Mouse (Mus musculus) frontal cortex, postnatal 14 days (tissue): ENCODE results near the gene Scn11a.

Experiments
- DNase-seq, 2 experiments: peaks; one replicate each; pipeline ENCODE4 v3.0.0; 2022; ENCODE audit warnings: low spot score in 2 of 2

Scn11a gene

DNA sequence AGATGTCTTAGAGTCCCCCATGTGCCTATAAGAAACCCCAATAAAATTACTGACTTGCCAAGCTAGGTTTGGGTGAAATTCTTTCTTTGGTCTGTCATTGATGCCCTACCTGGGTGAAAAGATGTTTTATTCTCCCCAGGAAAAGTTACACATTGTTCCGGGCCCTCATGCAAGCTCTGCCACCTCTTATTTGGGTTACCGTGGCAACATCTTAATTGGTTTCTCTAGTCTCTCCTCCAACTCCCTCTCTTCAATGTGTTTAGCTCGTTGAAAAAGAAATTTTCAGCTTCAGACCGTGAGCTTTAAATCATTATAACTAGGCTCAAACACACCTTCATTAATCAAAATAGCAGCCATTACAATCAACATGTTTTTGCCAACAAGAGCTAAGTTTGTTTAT is 28.5 kb downstream of the Scn11a start:
- no peak for DNase-seq

DNA sequence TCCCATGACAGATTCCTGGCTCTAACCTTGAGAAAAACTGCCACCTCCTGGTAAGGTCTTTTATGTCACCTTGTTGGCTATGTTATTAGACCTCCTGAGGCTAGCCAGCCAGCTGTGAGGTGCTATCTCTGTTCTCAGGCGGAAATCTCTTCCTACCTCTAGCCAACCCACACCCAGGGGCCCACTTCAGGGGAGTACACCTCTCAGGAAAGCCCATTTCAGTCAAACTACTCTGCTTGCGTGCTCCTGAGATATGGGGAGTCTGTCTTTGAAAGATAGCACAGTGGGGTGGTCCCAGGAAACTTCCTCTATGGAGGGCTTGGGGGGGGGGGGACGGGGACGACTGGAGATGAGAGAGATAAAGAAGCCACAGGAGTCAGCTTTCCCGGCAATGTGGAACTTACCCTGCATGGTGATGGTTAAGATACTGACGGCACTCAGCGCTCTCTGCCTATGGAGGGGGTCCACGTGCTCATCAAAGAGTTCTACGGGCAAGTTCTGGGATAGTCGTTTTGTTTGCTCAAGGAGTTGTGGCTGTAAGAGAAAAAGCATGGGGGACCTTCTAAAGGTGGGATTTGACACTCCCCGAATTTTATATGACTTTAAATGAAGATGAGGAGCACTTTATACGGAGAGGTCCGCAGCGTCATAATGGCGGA is 29.9 kb downstream of the Scn11a start:
- DNase-seq: no peak

DNA sequence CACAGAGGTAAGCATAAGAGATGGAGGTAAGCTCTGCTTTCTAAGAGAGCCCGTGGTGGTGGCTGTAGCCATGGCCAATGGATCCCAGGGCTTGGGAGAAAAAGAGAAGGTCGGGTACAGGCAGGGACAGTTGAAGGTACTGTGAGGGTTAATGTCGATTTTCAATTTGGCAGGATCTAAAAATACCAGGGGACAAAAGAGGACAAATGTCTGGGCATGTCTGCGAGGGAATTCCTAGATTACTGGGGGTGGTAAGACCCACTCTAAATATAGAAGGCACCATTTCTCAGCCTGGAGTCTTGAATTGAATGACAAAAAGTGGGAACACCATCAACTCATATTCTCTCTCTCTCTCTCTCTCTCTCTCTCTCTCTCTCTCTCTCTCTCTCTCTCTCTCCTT is 30.8 kb downstream of the Scn11a start:
- no peak for DNase-seq

DNA sequence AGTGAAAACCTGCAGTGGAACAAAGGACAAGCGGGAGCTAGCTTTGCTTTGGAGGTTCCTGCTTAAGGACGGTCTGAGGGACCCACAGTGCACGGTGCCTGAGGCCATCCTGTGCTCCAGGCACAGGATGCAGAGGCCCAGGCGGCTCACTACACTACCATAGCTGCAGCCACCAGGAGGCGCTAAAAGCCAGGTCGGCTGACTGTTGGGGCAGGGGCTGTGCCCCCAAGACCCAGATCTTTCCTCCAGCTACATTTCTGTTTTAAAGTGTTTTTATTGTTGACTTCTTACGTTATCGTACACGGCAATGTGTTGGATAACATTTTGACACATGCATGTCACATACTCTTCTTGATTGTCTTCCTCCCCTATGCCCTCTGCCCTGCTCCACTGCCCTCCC is 32.8 kb downstream of the Scn11a start:
- no peak for DNase-seq

DNA sequence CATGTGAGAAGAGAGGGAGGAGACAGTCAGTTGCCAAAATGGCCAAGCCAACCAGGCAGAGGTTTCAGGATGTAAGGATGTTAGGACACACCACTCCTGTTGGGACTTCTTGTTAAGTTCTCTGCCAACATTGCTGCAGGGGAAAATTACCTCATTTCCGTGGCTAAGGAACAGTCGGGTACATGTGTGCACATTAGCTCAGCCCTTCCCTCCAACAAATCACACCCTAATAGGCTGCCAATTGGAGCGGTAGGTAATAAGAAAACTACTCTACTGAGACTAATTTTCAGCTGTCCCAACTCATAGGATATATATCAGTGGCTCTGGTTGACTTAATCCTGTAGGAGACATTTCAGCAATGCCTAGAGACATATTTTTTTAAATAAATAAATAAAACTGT is 44.4 kb downstream of the Scn11a start:
- no peak for DNase-seq

DNA sequence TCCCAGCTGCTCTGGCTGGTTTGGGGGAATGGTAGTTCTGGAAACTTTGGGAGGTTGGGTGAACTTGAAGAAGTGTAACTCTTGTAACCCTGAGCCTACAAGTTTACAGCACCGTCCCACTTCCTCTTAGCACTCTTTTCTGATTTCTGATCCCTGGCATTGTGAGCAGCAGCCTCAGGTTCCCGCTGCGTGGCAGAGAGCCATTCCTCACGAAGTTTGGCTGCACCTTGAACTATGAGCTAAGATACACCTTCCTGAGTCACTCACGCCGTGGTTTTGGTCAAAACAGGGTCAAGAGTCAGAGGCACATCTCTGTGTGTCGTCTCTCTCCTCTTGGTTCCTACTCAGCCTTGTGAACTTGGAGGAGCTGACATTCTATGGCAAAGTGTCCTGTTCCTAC is 48.6 kb downstream of the Scn11a start:
- DNase-seq: no peak

DNA sequence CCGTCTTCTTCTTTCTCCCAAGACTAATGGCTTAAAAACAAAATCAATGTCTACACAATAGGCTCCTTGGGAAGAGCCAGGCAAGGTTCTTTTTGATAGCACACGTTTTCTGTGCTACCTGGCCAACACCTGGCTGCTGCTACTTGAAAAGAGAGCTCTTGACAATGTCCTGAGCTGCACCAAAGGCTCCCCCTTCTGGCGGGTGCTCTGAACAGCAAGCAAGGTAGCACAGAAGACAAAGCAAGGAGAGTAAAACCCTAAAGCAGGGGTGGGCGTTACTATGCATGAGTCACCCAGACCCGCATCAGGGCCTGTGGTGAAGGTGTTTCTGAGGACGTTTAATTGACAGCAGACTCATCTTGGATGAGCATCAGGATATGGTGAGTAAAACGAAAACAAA is 56.7 kb downstream of the Scn11a start:
- DNase-seq: peak in 1 of 2 experiments; percentile 9

DNA sequence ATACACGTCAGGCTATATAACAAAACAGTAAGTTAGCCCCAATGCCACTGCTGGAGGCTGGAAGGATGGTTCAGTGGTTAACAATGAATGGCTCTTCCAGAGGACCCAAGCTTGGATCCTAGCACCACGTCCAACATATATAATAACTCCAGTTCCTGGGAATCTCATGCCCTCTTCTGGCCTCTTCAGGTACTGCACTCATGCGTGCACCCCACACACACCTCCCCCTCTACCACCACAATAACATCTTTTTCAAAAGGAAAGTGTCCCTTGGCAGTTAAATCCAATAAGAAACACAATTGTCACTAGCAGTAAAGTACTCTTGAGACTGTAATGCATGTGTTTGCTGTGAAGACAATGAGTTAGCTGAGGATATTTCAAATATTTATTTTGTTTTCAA is 65.0 kb downstream of the Scn11a start:
- no peak for DNase-seq

DNA sequence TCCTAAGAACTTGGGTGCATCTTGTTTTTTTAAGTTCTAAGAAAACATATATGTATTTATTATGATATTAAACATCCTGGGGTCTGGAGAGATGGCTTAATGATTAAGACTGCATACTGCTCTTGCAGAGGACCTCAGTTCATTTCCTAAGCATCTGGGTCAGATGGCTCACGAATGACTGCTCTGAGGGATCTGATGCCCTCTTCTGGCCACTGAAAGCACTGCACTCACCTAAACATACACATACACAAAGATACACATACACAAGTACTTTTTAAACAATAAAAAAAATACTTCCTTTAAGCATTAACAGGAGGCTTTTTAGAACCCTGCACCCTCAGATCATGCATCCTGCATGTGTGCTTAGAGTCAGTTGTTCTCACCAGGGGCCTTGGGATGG is 65.8 kb downstream of the Scn11a start:
- DNase-seq: no peak

DNA sequence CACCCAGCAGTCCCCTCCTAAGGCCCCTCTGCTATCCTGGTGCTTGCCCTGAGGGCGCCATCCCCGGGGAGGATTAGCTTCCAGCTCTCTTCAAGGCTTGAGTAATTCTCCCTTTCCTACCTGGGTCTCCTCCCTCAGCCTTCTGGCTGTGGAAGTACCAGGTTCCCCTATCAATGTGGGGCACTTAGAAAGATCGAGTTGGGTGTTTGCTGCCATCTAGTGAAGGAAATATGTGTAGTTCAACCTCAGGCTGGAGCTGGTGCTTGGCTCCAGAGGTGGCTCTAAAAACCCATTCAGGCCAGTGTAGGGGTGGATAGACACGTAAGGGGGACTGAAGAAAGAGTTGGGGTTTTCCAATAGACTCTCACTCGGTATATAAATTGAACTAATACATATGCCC is 73.7 kb downstream of the Scn11a start:
- DNase-seq: peak in 1 of 2 experiments; percentile 18

DNA sequence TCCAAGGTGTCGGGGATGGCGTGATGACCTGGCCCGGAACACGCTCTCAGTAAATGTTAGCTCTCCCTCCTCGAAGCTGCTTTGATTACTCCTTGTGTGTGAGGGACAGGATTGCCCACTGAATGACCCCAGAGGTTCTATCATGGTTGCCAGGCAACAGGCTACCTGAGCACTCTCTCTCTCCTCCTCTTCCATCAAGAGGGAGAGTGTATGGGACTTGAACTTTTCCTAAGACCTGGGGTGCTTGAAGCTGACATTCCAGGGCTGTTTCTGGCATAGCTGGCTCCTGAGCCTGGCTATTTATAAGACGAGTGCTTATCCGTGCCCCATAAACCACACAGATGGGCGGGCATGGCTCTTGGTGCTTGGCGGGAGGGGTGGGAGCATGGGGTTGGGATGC is 76.1 kb downstream of the Scn11a start:
- DNase-seq: no peak

DNA sequence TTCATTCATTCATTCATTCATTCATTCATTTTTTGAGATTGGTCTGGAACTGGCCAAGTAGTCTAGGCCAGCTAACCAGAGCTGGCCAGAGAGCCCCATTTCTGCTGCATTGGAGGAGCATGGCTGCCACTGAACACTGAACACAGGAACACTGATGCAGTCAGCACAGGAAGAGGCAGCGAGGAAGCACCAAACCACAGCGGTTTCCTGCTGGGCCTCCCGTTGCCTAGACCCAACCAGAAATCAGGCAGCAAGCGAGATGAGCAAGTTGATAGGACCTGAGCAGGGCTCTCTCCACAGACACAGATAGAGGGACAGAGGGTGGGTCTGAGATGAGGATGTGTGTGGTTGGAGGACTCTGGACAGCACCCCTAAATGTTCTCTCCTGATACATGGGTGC is 81.4 kb downstream of the Scn11a start:
- DNase-seq: no peak

DNA sequence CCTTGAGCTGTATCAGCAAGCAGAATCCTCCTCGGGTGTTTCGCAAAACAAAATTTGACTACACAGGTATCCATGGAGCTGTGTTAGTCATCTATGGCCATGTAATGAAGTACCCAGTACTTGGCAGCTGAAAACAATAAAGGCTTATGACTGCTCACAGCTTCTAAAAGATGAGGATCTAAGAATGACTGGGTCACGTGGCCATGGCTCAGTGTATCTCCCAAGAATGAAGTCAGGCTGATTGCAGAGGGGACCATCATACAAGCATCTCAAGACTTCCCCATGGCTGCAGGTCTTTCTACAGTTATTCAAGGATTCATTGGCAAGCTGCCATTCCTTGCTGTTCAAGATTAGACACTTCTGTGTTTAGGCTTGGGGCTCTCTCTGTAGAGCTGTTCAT is 81.9 kb downstream of the Scn11a start:
- DNase-seq: no peak

DNA sequence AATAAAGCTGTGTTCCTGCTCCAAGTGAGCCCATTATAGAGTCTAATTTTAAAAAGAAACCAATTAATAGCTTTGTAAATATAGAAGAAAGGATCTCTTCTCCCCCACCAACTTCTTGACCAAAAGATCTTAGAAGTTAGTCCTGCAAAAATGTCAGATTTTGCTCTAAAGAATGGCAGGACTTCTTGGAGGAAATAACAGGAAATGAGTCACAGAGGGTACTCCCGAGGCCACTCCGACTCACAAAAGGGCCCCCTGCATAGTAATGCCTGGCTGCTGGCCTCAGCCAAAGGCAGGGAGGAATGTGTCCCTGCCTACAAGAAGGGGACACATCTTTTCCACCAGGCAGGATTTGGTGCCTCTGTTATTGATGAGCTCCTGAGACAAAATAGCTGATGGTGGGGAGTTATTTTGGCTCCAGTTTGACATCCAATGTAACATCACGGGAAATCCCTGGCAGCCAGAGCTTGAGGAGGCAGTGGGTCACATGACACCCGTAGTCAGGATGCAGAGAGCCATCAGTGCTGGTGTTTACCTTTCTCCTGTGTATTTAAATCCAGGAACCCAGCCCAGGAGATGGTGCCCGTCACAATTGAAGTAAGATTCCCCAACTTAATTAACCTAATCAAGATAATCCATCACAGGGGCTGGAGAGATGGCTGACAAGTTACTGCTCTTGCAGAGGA is 84.0 kb downstream of the Scn11a start:
- no peak for DNase-seq

DNA sequence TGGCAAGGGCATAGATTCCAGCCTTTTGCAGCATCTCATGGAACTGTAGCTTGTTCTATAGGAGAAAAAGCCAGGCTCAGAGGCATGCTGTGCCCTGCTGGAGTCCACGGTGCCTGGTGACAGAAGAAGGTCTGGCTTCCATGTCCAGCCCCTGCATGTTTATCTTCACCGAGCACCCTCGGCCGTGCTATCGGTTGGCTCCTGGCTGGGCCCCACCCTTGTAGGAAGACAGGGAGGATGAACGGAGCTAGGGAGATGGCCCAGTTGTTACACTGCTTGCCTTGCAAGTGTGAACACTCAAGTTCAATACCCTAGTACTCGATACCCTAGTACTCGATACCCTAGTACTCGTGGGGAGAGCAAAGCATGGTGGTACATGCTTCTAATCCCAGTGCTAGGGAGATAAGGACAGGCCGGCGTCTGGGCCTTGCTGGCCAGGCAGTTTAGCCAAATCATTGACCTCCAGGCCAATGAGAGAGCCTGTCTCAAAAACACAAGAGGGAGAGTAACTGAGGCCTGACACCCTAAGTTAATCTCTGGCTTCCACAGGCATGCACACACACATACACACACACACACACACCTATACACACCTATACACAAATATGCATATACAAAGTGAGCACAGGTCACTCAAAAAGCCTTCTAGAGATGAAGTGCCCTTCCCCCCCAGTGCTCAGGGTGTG is 96.7 kb downstream of the Scn11a start:
- DNase-seq: no peak

DNA sequence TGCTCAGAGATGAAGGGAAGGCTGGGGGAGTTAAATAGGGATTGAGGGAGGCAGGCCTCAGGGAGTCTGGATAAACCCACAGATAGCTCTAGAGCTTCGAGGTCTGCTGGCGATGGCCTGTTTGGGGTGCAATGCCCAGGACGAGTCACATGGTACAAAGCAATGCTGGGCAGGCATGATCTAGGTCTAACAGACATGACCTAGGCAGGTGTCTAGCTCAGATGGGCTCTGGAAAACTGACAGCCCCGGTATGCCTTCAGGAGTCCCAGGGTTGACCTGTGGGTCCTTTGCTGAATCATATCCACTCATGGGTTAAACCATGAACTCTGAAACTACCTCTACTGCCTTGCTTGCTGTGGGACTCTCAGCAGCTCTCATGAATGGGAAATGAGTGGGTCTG is 98.3 kb downstream of the Scn11a start:
- DNase-seq: no peak

DNA sequence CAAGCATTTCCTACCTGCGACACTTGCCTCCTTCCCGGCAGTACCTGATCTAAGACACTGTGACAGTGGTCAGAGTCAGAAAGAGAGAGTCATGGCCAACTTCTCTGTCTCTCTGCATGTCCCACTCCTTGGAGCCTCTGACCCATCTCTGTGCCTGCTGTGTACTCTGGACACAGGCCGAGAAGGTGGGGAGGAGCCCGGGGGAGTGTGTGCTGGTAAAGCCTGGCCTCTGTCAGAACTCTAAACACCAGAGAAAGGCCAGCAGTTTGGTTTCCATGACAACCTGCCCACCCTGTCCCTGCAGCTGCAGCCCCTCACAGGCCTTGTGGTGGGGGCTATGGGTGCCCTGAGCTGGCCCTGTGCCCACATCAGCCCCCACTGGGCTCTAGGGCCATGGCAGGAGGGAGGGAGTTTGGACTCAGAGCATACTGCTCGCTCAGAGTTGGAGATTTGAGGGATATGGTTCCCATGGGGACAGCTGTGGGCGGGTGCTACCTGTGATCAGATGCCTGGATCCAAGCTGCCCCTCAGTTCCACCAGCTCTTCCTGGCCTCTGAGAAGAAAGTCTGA is 99.9 kb downstream of the Scn11a start:
- peak in 1 of 2 experiments; percentile 11 for DNase-seq

DNA sequence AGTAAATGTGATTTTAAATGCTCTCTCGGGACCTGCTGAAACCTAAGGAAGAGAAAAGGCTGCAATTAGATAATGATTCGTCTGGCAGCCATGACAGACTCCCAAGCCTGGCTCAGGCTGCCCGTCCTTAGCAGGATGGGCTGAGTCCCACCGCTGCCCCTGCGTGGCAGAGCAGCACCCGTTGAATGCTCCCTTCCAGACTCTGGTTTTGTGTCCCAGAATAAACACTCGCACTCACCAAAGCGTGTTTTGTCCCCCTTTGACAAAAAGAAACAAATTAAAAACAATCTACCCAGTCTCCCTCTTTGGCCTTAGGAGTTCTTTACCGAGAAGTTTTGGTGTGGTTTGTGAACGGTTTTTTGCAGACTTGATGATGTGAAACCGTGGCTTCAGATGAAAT is 106.0 kb downstream of the Scn11a start, which contains the start of gene Scn10a:
TSS of gene Scn10a (minus strand) at position 101 of the 400 bp plus-strand sequence.
- no peak for DNase-seq

DNA sequence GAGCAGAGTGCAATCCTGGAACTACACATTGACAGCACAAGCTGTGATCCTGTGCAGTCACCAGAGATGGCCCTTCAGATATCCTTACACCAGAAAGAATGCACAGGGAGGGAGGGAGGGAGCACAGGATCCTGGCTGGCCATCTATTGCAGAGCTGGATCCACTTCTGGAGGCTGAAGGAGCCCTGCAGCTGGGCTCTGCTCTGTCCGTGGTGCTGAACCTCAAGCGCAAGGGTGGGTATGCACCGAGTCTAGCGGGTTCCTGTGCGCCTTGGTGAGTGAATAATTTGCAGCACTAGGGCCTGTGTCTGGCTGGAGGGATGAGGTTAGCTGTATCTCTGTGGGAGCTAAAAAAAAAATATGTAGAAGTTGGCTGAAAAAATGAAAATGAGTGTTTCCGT is 118.6 kb downstream of the Scn11a start:
- no peak for DNase-seq
